Mouse (Mus musculus): ENCODE data around the gene Tcta. TPM values are rescaled to one million over a fixed set of nuclear protein-coding genes. Genes with fewer than 3 reads are reported as not detected.
A peak's percentile ranks its signal among the peaks of the same experiment; 100 is the strongest.

Gene Tcta
- polyA plus RNA-seq, 1 experiment from 2014 or later = 93.1 TPM

DNA sequence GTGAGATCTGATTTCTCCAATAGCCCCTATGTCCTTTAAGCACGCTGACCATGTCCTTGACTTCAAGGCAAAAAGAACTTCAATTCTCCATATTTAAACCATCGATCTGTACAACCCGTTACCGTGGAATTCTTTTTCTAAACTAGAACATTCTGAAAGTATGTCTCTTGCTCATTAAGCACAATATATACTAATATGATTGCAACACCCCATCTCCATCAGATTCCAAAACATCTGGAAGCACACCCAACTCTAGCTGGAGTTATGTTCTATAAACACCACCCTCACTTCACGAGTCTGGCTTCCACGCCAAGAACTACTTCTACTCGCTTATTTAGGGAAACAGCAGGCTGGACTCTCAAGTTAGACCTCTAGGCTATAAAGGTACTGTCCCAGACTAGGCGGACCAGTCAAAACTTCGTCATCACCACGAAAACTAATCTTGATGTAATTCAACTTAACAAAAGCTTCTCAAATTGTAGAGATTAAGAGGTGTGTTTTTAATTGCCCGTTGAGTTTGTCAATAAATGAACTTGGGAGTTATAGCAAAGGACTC lies 43.4 kb downstream of the Tcta start:
- DNase-seq (ENCODE audit: low spot score) (peak; percentile 73), ATAC-seq (no peak)
- Histone ChIP-seq H3K9me3 (ENCODE audit: low read length) (no peaks in the 10 kb centered on the region), H3K4me1 (ENCODE audit: insufficient read depth, low read depth, low read length) (peaks cover 10% of the 10 kb centered on the region; the same call in 1 of the 2 replicates), H3K36me3 (ENCODE audit: insufficient read depth, low read length) (no peaks in the 10 kb centered on the region), H3K4me3 (ENCODE audit: low read depth, low read length) (peak overlapping the region; percentile 94), H3K27me3 (replicated peaks; ENCODE audit: insufficient read depth, low read length) (no peaks in the 10 kb centered on the region), H3K27ac (ENCODE audit: low read length) (peak overlapping the region; percentile 93), H3K9ac (replicated peaks; ENCODE audit: low read depth) (peak overlapping the region; percentile 83), H3K4me2 (replicated peaks; ENCODE audit: low read depth, low read length) (peak overlapping the region; percentile 64)
- 23% methylated on average over 11 of the region's 11 CpGs for WGBS
- TF ChIP-seq CTCF (IDR thresholded peaks at IDR 0.05) (no peak), EP300 (IDR thresholded peaks at IDR 0.05) (peak; percentile 69)

DNA sequence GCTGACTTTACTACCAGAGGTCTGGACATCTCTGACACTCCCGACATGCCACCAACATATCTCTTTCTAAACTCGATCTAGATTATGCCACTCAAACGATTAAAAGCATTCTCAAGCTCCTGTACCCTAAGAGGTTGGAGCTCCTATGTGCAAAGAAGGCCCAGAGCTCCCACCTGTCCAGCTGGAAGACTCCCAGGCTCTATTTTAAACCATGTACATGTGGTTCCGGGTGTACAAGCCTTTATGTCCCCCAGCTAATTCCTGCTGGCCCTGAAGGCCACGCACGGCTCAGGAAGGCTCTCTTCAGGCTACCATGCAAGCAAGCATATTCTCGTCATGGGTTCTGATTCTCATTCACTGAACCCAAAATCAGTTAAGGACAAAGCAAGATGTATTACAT lies 44.1 kb downstream of the Tcta start:
- TF ChIP-seq CTCF (IDR thresholded peaks at IDR 0.05) = no peak
- no peak for TF ChIP-seq EP300 (IDR thresholded peaks at IDR 0.05)
- DNase-seq (ENCODE audit: low spot score) (no peak), ATAC-seq (no peak)
- Histone ChIP-seq H3K36me3 (ENCODE audit: insufficient read depth, low read length) (no peaks in the 10 kb centered on the region), H3K27ac (ENCODE audit: low read length) (peak overlapping the region; percentile 93; the same call in 1 of the 2 replicates), H3K4me2 (replicated peaks; ENCODE audit: low read depth, low read length) (peak overlapping the region; percentile 64), H3K4me1 (ENCODE audit: insufficient read depth, low read depth, low read length) (peaks cover 10% of the 10 kb centered on the region; the same call in 1 of the 2 replicates), H3K27me3 (replicated peaks; ENCODE audit: insufficient read depth, low read length) (no peaks in the 10 kb centered on the region), H3K9ac (replicated peaks; ENCODE audit: low read depth) (0 out of 2 replicates have a peak overlapping the region, but pooled peaks have one; percentile 83), H3K4me3 (ENCODE audit: low read depth, low read length) (peak overlapping the region; percentile 94), H3K9me3 (ENCODE audit: low read length) (no peaks in the 10 kb centered on the region)
- 57% methylated on average over 7 of the region's 7 CpGs for whole genome bisulfite sequencing

DNA sequence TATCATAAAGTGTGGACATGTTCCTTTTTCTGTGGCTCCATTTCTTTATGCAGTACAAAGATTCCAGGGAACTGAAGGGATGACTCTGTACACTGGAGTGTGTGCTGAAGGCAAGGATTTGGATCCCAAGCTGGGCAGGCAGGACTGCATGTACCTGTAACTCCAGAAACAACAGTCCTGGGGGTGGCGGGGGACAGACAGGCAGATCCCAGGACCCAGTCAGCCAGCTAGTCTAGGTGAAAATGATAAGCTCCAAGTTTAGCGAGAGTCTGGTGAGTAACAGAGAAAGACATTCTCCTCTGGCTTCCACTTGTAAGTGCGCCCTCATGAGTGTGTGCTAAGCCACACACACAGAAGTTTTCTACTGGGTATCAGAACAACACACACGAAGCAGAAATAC lies 45.4 kb downstream of the Tcta start:
- peak overlapping the region; percentile 20; the same call in 1 of the 2 replicates for H3K27ac ChIP-seq (ENCODE audit: low read length)
- 54% methylated on average over 4 of the region's 4 CpGs for WGBS
- no peaks in the 10 kb centered on the region for H3K9me3 ChIP-seq (ENCODE audit: low read length)
- H3K4me1 ChIP-seq (ENCODE audit: insufficient read depth, low read depth, low read length) = peaks cover 7% of the 10 kb centered on the region; the same call in 1 of the 2 replicates
- H3K36me3 ChIP-seq (ENCODE audit: insufficient read depth, low read length) = no peaks in the 10 kb centered on the region
- peak overlapping the region; percentile 14; the same call in 1 of the 2 replicates for H3K4me2 ChIP-seq (replicated peaks; ENCODE audit: low read depth, low read length)
- ATAC-seq (no peak), DNase-seq (ENCODE audit: low spot score) (no peak)
- no peaks in the 10 kb centered on the region for H3K27me3 ChIP-seq (replicated peaks; ENCODE audit: insufficient read depth, low read length)
- TF ChIP-seq EP300 (IDR thresholded peaks at IDR 0.05) (no peak), CTCF (IDR thresholded peaks at IDR 0.05) (no peak)
- H3K4me3 ChIP-seq (ENCODE audit: low read depth, low read length) = no peak overlapping the region
- H3K9ac ChIP-seq (replicated peaks; ENCODE audit: low read depth) = no peak overlapping the region

Other genes starting within 250 kb of the Tcta start
- 0.62 and 1.1 TPM in 2 replicates for gene Mst1, start 225.7 kb downstream of the Tcta start, polyA plus RNA-seq (2015; fragmentation: Nextera tagmentation; extraction: Ambion mirVana)
- gene Rnf123, start 222.8 kb downstream of the Tcta start, polyA plus RNA-seq (2015; fragmentation: Nextera tagmentation; extraction: Ambion mirVana) = 19.7 and 20.4 TPM in 2 replicates
- 29.3 and 34.6 TPM in 2 replicates for gene Apeh, start 211.6 kb downstream of the Tcta start, polyA plus RNA-seq (2015; fragmentation: Nextera tagmentation; extraction: Ambion mirVana)
- 0.06 and 0.12 TPM in 2 replicates for gene Bsn, start 115.8 kb downstream of the Tcta start, polyA plus RNA-seq (2015; fragmentation: Nextera tagmentation; extraction: Ambion mirVana)
- 130 and 138 TPM in 2 replicates for gene Dag1, start 42.2 kb downstream of the Tcta start, polyA plus RNA-seq (2015; fragmentation: Nextera tagmentation; extraction: Ambion mirVana)
- gene Nicn1, start 15.7 kb downstream of the Tcta start, polyA plus RNA-seq (2015; fragmentation: Nextera tagmentation; extraction: Ambion mirVana) = 15.8 and 18.3 TPM in 2 replicates
- 9.2 and 9.8 TPM in 2 replicates for gene Amt, start 9.3 kb downstream of the Tcta start, polyA plus RNA-seq (2015; fragmentation: Nextera tagmentation; extraction: Ambion mirVana)
- 582 and 634 TPM in 2 replicates for gene Rhoa, start within 50 bp of the Tcta start, polyA plus RNA-seq (2015; fragmentation: Nextera tagmentation; extraction: Ambion mirVana)
- 1,509 and 1,541 TPM in 2 replicates for gene Gpx1, start 32.7 kb upstream of the Tcta start, polyA plus RNA-seq (2015; fragmentation: Nextera tagmentation; extraction: Ambion mirVana)
- 61.4 and 66.4 TPM in 2 replicates for gene Usp4, start 41.7 kb upstream of the Tcta start, polyA plus RNA-seq (2015; fragmentation: Nextera tagmentation; extraction: Ambion mirVana)
- 0.35 and 0.49 TPM in 2 replicates for gene 1700102P08Rik, start 86.6 kb upstream of the Tcta start, polyA plus RNA-seq (2015; fragmentation: Nextera tagmentation; extraction: Ambion mirVana)
- gene Ccdc36, start 122.3 kb upstream of the Tcta start, polyA plus RNA-seq (2015; fragmentation: Nextera tagmentation; extraction: Ambion mirVana) = 0.31 and 0.56 TPM in 2 replicates
- gene BC048562, start 130.3 kb upstream of the Tcta start, polyA plus RNA-seq (2015; fragmentation: Nextera tagmentation; extraction: Ambion mirVana) = not detected in 2 replicates
- 42.1 and 44.3 TPM in 2 replicates for gene Ccdc71, start 154.4 kb upstream of the Tcta start, polyA plus RNA-seq (2015; fragmentation: Nextera tagmentation; extraction: Ambion mirVana)
- 60.5 and 77.6 TPM in 2 replicates for gene Klhdc8b, start 155.4 kb upstream of the Tcta start, polyA plus RNA-seq (2015; fragmentation: Nextera tagmentation; extraction: Ambion mirVana)
- gene Lamb2, start 173.6 kb upstream of the Tcta start, polyA plus RNA-seq (2015; fragmentation: Nextera tagmentation; extraction: Ambion mirVana) = 54.8 and 55.2 TPM in 2 replicates
- gene Usp19, start 184.4 kb upstream of the Tcta start, polyA plus RNA-seq (2015; fragmentation: Nextera tagmentation; extraction: Ambion mirVana) = 37.1 and 39.4 TPM in 2 replicates
- 62.0 and 65.7 TPM in 2 replicates for gene Qars, start 201.5 kb upstream of the Tcta start, polyA plus RNA-seq (2015; fragmentation: Nextera tagmentation; extraction: Ambion mirVana)
- 58.1 and 58.3 TPM in 2 replicates for gene Qrich1, start 210.6 kb upstream of the Tcta start, polyA plus RNA-seq (2015; fragmentation: Nextera tagmentation; extraction: Ambion mirVana)